Mouse (Mus musculus): ENCODE results near the gene Gpn1. TPM values are rescaled to one million over a fixed set of nuclear protein-coding genes. Genes with fewer than 3 reads are reported as not detected.
A peak's percentile ranks its signal among the peaks of the same experiment; 100 is the strongest.
"Not testable (repeated sequence)": the region's sequence is repeated elsewhere in the genome, so short reads cannot be mapped to it uniquely, and the experiment has no call there.

The Gpn1 gene
- polyA plus RNA-seq, 1 experiment from 2014 or later = 73.3 TPM

DNA sequence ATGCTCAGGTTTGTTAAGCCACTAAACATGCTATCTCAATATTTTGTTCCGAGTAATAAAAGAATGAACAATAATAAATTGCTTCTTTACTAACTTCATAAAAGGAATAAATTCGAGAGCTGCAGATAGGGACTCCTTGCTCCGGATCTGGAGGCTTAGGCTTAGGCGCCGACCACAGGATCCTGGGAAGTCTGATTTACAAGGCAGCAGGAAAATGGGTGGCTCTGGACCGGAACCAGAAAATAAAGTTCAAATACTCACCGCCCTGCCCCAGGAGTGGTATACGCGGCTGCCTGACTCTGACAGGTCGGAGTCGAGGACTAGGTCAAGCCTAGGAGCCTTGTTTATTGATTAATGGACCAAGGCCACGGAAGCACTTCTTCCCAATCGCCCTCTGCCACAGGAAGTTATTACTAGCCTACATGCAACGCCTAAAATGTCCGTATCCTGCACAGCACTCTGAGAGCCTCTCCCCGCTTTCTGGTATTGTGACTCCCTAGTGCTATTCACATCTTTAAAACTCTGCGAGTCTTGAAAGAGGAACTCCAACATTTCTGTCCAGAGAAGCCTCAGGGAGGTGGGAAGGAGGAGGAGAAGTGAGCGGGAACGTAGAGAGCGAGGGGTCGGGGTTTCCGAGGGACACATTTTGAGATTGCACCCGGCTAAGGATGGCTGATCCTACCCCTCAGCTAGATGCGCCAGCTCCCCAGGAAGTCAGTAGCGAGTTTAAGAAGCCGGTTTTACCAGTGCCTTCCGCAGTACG, 32.0 kb downstream of the Gpn1 start, which contains the start of gene Slc4a1ap:
TSS of gene Slc4a1ap (plus strand) at position 642 of the 763 bp plus-strand sequence.
- Histone ChIP-seq H3K27ac (replicated peaks; ENCODE audit: low read depth, low read length) (peak within 1 kb of the TSS; percentile 73), H3K36me3 (ENCODE audit: control insufficient read depth, insufficient read depth, low read length) (peaks cover 34% of the 10 kb centered on the region), H3K4me1 (ENCODE audit: control insufficient read depth, insufficient read depth, low read length) (peaks cover 22% of the 10 kb centered on the region), H3K4me2 (ENCODE audit: low read length) (peak within 1 kb of the TSS; percentile 89), H3K4me3 (replicated peaks; ENCODE audit: low read depth, low read length) (peak within 1 kb of the TSS; percentile 80), H3K9ac (replicated peaks; ENCODE audit: low read length) (peak within 1 kb of the TSS; percentile 71), H3K27me3 (ENCODE audit: control insufficient read depth, insufficient read depth, low read length) (no peaks in the 10 kb centered on the region), H3K9me3 (ENCODE audit: control insufficient read depth, low read length) (no peaks in the 10 kb centered on the region)
- WGBS = under 1% methylated on average over 28 of the region's 28 CpGs
- DNase-seq (peak; percentile 85), ATAC-seq (ENCODE audit: low FRiP score, low TSS enrichment) (peak; percentile 80; the same call in 1 of the 2 replicates)

DNA sequence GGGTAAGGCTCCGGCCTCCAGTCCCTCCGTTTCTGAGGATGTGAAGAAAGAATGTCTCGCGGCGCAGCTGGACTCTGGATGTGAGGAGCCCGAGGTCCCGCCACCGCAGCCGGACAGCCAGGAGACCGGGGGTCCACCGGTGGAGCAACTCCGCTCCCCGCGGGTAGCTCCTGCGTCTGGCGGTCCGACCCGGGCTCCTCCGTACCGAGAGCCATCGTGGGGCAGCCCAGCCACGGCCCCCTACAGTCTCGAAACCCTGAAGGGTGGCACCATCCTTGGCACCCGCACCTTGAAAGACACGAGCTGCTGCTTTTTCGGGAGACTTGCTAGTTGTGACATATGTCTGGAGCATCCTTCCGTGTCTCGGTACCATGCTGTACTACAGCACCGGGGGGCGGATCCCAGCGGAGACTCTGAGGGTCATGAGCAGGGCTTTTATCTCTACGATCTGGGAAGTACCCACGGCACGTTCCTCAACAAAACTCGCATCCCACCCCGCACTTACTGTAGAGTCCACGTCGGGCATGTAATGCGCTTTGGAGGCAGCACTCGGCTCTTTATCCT, 32.7 kb downstream of the Gpn1 start:
- Histone ChIP-seq H3K27me3 (ENCODE audit: control insufficient read depth, insufficient read depth, low read length) (no peaks in the 10 kb centered on the region), H3K9ac (replicated peaks; ENCODE audit: low read length) (peak overlapping the region; percentile 71), H3K9me3 (ENCODE audit: control insufficient read depth, low read length) (no peaks in the 10 kb centered on the region), H3K4me1 (ENCODE audit: control insufficient read depth, insufficient read depth, low read length) (peaks cover 22% of the 10 kb centered on the region), H3K36me3 (ENCODE audit: control insufficient read depth, insufficient read depth, low read length) (peaks cover 35% of the 10 kb centered on the region), H3K4me3 (replicated peaks; ENCODE audit: low read depth, low read length) (peak overlapping the region; percentile 80), H3K4me2 (ENCODE audit: low read length) (peak overlapping the region; percentile 89), H3K27ac (replicated peaks; ENCODE audit: low read depth, low read length) (no peak overlapping the region; the same call in 1 of the 2 replicates)
- peak; percentile 1 for DNase-seq
- 4% methylated on average over 40 of the region's 40 CpGs for WGBS
- ATAC-seq (ENCODE audit: low FRiP score, low TSS enrichment) = peak; percentile 48; the same call in 1 of the 2 replicates

DNA sequence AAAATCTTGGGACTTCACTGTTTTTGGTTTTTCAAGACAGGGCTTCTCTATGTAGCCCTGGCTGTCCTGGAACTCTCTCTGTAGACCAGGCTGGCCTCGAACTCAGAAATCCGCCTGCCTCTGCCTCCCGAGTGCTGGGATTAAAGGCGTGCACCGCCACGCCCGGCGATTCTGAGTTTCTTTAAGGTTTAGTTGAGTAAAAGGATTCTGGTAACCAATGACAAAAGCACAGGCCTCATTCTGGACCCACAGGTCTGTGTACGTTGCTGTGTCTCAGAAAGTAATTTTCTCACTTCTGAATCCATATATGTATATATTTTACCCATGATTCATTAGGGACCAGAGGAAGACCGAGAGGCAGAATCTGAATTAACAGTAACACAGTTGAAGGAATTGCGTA, 33.2 kb downstream of the Gpn1 start, which contains the start of gene Supt7l:
TSS of gene Supt7l (minus strand) at position 101 of the 400 bp plus-strand sequence.
- H3K27ac ChIP-seq (replicated peaks; ENCODE audit: low read depth, low read length) = peak within 1 kb of the TSS; percentile 73
- H3K4me2 ChIP-seq (ENCODE audit: low read length) = peak within 1 kb of the TSS; percentile 89
- WGBS = 85% methylated on average over 11 of the region's 11 CpGs
- H3K4me1 ChIP-seq (ENCODE audit: control insufficient read depth, insufficient read depth, low read length) = peaks cover 22% of the 10 kb centered on the region
- H3K9me3 ChIP-seq (ENCODE audit: control insufficient read depth, low read length); ATAC-seq (ENCODE audit: low FRiP score, low TSS enrichment); H3K27me3 ChIP-seq (ENCODE audit: control insufficient read depth, insufficient read depth, low read length); DNase-seq: not testable (repeated sequence)
- H3K36me3 ChIP-seq (ENCODE audit: control insufficient read depth, insufficient read depth, low read length) = peaks cover 36% of the 10 kb centered on the region
- H3K9ac ChIP-seq (replicated peaks; ENCODE audit: low read length) = peak within 1 kb of the TSS; percentile 71
- peak within 1 kb of the TSS; percentile 80 for H3K4me3 ChIP-seq (replicated peaks; ENCODE audit: low read depth, low read length)

DNA sequence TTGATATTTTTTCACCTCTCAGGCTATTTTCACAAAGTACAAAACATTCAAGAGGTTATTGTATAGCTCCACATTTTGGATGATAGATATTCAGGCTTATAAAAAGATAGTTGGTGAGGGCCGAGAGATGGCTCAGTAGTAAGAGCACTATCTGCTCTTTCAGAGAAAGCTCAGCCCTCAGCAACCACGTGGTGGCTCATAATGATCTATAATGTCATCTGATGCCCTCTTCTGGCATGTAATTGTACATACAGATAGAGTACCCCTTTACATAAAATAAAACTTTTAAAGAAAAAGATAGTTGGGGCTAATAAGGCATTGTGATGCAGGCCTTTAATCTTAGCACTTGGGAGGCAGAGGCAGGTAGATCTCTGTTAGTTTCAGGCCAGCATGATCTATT, 34.0 kb downstream of the Gpn1 start:
- Histone ChIP-seq H3K4me3 (replicated peaks; ENCODE audit: low read depth, low read length) (no peak overlapping the region), H3K4me2 (ENCODE audit: low read length) (no peak overlapping the region), H3K9me3 (ENCODE audit: control insufficient read depth, low read length) (no peaks in the 10 kb centered on the region), H3K27ac (replicated peaks; ENCODE audit: low read depth, low read length) (no peak overlapping the region), H3K9ac (replicated peaks; ENCODE audit: low read length) (no peak overlapping the region), H3K27me3 (ENCODE audit: control insufficient read depth, insufficient read depth, low read length) (no peaks in the 10 kb centered on the region), H3K36me3 (ENCODE audit: control insufficient read depth, insufficient read depth, low read length) (peaks cover 42% of the 10 kb centered on the region), H3K4me1 (ENCODE audit: control insufficient read depth, insufficient read depth, low read length) (peaks cover 22% of the 10 kb centered on the region)
- DNase-seq (peak; percentile 2), ATAC-seq (ENCODE audit: low FRiP score, low TSS enrichment) (no peak)
- WGBS = 61% methylated on average over 2 of the region's 2 CpGs

DNA sequence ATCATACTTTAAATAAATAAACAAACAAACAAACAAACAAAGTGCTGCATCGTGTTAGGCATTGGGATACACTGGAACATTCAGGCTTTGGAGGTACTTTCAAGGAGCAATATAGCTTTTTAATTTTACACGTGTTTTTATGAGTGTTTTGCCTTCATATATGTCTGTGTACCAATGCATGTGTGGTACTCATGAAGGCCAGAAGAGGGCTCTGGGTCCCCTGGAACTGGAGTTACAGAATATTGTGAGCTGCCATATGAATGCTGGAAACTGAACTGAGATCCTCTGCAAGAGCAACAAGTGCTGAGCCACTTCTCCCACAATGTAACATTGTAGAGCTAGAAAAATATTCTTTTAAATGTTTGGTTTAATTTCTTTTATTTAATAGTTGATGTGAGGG, 40.7 kb downstream of the Gpn1 start:
- H3K27ac ChIP-seq (replicated peaks; ENCODE audit: low read depth, low read length) = no peak overlapping the region
- WGBS = 91% methylated on average over 2 of the region's 2 CpGs
- no peaks in the 10 kb centered on the region for H3K4me1 ChIP-seq (ENCODE audit: control insufficient read depth, insufficient read depth, low read length)
- no peak overlapping the region for H3K4me2 ChIP-seq (ENCODE audit: low read length)
- H3K9me3 ChIP-seq (ENCODE audit: control insufficient read depth, low read length) = no peaks in the 10 kb centered on the region
- ATAC-seq (ENCODE audit: low FRiP score, low TSS enrichment) (no peak), DNase-seq (peak; percentile 4)
- peaks cover 89% of the 10 kb centered on the region for H3K36me3 ChIP-seq (ENCODE audit: control insufficient read depth, insufficient read depth, low read length)
- H3K9ac ChIP-seq (replicated peaks; ENCODE audit: low read length) = no peak overlapping the region
- H3K4me3 ChIP-seq (replicated peaks; ENCODE audit: low read depth, low read length) = no peak overlapping the region
- no peaks in the 10 kb centered on the region for H3K27me3 ChIP-seq (ENCODE audit: control insufficient read depth, insufficient read depth, low read length)

DNA sequence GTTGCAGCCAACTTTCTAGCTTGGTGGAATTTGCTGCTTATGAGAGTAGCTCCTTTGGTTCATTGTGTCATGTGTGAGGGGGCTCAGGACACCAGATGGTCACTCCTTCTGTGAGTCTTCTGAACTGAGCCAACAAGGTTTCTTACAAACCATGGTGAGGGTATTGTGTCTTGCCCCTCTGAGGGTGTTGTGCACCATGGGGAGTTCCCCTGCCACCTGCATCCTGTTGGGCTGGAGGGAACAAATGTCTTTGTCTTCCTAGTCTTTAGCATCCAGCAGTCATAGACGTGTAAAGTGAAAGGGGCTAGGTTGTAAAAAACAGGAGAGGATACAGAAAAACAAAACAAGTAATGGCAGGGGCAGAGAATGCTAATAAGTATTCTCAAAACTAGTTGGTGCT, 64.9 kb downstream of the Gpn1 start:
- Histone ChIP-seq H3K4me2 (ENCODE audit: low read length) (no peak overlapping the region), H3K27ac (replicated peaks; ENCODE audit: low read depth, low read length) (no peak overlapping the region), H3K9me3 (ENCODE audit: control insufficient read depth, low read length) (no peaks in the 10 kb centered on the region), H3K27me3 (ENCODE audit: control insufficient read depth, insufficient read depth, low read length) (no peaks in the 10 kb centered on the region), H3K9ac (replicated peaks; ENCODE audit: low read length) (no peak overlapping the region), H3K36me3 (ENCODE audit: control insufficient read depth, insufficient read depth, low read length) (peaks cover 51% of the 10 kb centered on the region), H3K4me1 (ENCODE audit: control insufficient read depth, insufficient read depth, low read length) (no peaks in the 10 kb centered on the region), H3K4me3 (replicated peaks; ENCODE audit: low read depth, low read length) (no peak overlapping the region)
- 36% methylated on average over 1 of the region's 1 CpGs for WGBS
- DNase-seq (no peak), ATAC-seq (ENCODE audit: low FRiP score, low TSS enrichment) (no peak)

DNA sequence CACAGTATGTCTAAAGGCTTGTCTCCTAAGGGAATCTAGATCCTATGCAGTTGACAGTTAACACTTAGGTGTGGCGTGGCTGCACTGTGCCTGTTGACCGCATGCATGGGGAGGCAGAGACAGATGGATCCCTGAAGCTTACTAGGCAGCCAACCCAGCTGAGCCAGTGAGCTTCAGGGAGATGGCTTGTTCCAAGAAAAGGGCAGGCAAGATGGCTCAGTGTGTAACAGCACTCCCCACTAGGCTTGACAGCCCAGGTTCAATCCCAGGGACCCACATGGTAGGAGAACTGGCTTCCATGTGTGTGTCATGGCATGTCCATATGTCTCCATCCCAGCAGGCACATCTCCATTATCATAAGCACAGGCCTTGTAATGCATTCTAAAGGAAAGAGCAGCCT, 65.8 kb downstream of the Gpn1 start:
- no peak overlapping the region for H3K27ac ChIP-seq (replicated peaks; ENCODE audit: low read depth, low read length)
- DNase-seq (no peak), ATAC-seq (ENCODE audit: low FRiP score, low TSS enrichment) (no peak)
- no peaks in the 10 kb centered on the region for H3K9me3 ChIP-seq (ENCODE audit: control insufficient read depth, low read length)
- no peak overlapping the region for H3K9ac ChIP-seq (replicated peaks; ENCODE audit: low read length)
- H3K4me2 ChIP-seq (ENCODE audit: low read length) = no peak overlapping the region
- no peak overlapping the region for H3K4me3 ChIP-seq (replicated peaks; ENCODE audit: low read depth, low read length)
- H3K27me3 ChIP-seq (ENCODE audit: control insufficient read depth, insufficient read depth, low read length) = no peaks in the 10 kb centered on the region
- no peaks in the 10 kb centered on the region for H3K4me1 ChIP-seq (ENCODE audit: control insufficient read depth, insufficient read depth, low read length)
- 97% methylated on average over 2 of the region's 2 CpGs for WGBS
- peaks cover 42% of the 10 kb centered on the region for H3K36me3 ChIP-seq (ENCODE audit: control insufficient read depth, insufficient read depth, low read length)

DNA sequence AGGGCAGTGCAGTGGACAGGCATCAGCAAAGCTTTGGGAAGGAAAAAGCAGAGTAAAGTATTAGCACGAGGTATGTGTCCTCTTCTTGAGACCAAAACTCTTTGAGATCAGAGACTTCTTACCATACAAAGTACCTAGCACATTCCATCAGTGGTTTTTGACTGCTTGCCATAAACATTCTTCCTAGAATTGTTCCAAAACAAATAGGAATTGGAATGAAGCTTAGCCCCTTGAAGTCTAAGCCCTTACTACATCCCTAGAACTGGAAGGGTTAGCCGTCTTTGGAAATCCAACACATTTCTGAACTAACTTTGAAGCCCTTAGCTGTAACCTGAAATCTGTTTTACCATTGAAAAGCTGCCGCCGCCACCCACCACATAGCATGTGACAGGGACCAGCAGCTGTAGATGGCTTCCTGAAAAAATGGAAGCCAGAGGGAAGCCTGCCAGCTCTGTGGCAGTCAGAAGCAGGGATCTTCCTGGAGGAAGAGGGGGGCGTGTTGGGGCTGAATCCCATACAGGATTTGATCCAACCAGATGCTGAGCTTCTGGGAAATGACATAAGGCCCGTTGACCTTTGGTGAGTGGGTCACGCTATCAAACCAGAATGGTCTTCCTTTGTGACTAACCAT, 67.6 kb downstream of the Gpn1 start:
- DNase-seq = no peak
- WGBS = 91% methylated on average over 7 of the region's 7 CpGs

More for the DNA sequence above, 67.6 kb downstream of the Gpn1 start:
- no peaks in the 10 kb centered on the region for H3K9me3 ChIP-seq (ENCODE audit: control insufficient read depth, low read length)
- H3K36me3 ChIP-seq (ENCODE audit: control insufficient read depth, insufficient read depth, low read length) = peaks cover 32% of the 10 kb centered on the region
- no peak overlapping the region for H3K4me3 ChIP-seq (replicated peaks; ENCODE audit: low read depth, low read length)
- no peaks in the 10 kb centered on the region for H3K27me3 ChIP-seq (ENCODE audit: control insufficient read depth, insufficient read depth, low read length)
- ATAC-seq (ENCODE audit: low FRiP score, low TSS enrichment) = no peak
- H3K27ac ChIP-seq (replicated peaks; ENCODE audit: low read depth, low read length) = no peak overlapping the region
- H3K4me1 ChIP-seq (ENCODE audit: control insufficient read depth, insufficient read depth, low read length) = no peaks in the 10 kb centered on the region
- no peak overlapping the region for H3K4me2 ChIP-seq (ENCODE audit: low read length)
- H3K9ac ChIP-seq (replicated peaks; ENCODE audit: low read length) = no peak overlapping the region
